Comparison of ENCODE assay signal across 8 mouse cellular contexts in genomic region chr11:55415036-55415704, GRCm38 (mm10). TPM values are rescaled to one million over a fixed set of nuclear protein-coding genes. Genes with fewer than 3 reads are reported as not detected.
A peak's percentile ranks its signal among the peaks of the same experiment; 100 is the strongest.
DNase-seq lines count a peak whose midpoint lies in the region; ATAC-seq and TF ChIP-seq lines count a peak whose summit lies in the region.

No protein-coding gene starts in this region.

- DNase-seq in adrenal gland, adult (ENCODE audit: inconsistent age in 2 of 2, low spot score in 1 of 2) = peak; percentile 74 to 93
- no peak for DNase-seq in adrenal gland, postnatal 4 days (ENCODE audit: low spot score in 2 of 2)
- peak; percentile 53 for DNase-seq in urinary bladder, postnatal 14 days (ENCODE audit: low spot score)
- DNase-seq in urinary bladder, postnatal 4 days (ENCODE audit: low spot score in 2 of 2) = no peak
- peak; percentile 87 for DNase-seq in kidney, postnatal 0 days (ENCODE audit: low spot score)
- no peak for DNase-seq in left cerebral cortex, postnatal 4 days
- DNase-seq in layer of hippocampus, postnatal 36 days = no peak
- no peak for DNase-seq in cerebellum, adult 11-12 months

- ATAC-seq in kidney, postnatal 0 days (replicated peaks; ENCODE audit: low FRiP score, low read depth) = no peak

- H3K36me3 ChIP-seq in kidney, postnatal 0 days (ENCODE audit: insufficient read depth, low read length) = 0 out of 2 replicates have a peak, but pooled peaks cover 6% of the 10 kb centered on the region

- no peaks in the 10 kb centered on the region for H3K9me3 ChIP-seq in kidney, postnatal 0 days (replicated peaks; ENCODE audit: low read length)

- peaks cover 18% of the 10 kb centered on the region; the same call in 1 of the 2 replicates for H3K4me1 ChIP-seq in kidney, postnatal 0 days (replicated peaks; ENCODE audit: insufficient read depth, low read length)

- 8% methylated on average over 9 of the region's 9 CpGs for WGBS in kidney, postnatal 0 days

- H3K9ac ChIP-seq in kidney, postnatal 0 days (ENCODE audit: low read depth, low read length) = no peak overlapping the region

- intact Hi-C loops in left cerebral cortex, postnatal 4 days (cut with DNase I) = no loop called here

- peak overlapping the region; percentile 38 for H3K4me2 ChIP-seq in kidney, postnatal 0 days (ENCODE audit: low read length)

- no peaks in the 10 kb centered on the region for H3K27me3 ChIP-seq in kidney, postnatal 0 days (ENCODE audit: insufficient read depth, low read length)

- peak overlapping the region; percentile 67 for H3K27ac ChIP-seq in kidney, postnatal 0 days

- no peak overlapping the region for H3K4me3 ChIP-seq in kidney, postnatal 0 days (replicated peaks; ENCODE audit: low read depth, low read length)

- no peak for TF ChIP-seq CTCF in kidney, postnatal 0 days (IDR thresholded peaks at IDR 0.05; ENCODE audit: low read depth)

RNA-seq across cellular contexts. Expression of gene Sparc, which starts 7.8 kb away (rescaled TPM):
- total RNA-seq in adrenal gland, postnatal 4 days (2021) = 1,000 to 10,000 TPM; 2,300 to 2,476 TPM
- 1,281 and 1,429 TPM in 2 replicates for polyA plus RNA-seq in kidney, postnatal 0 days (2015; fragmentation: Nextera tagmentation; extraction: Ambion mirVana)
- total RNA-seq in left cerebral cortex, postnatal 4 days (2021) = 100 to 1,000 TPM; 228 to 243 TPM
- total RNA-seq in layer of hippocampus, postnatal 36 days (2021) = 100 to 1,000 TPM; 312 to 317 TPM

RNA-seq across cellular contexts. Expression of gene Atox1, which starts 45.9 kb away (rescaled TPM):
- 100 to 1,000 TPM; 254 to 267 TPM for total RNA-seq in adrenal gland, postnatal 4 days (2021)
- polyA plus RNA-seq in kidney, postnatal 0 days (2015; fragmentation: Nextera tagmentation; extraction: Ambion mirVana) = 495 and 517 TPM in 2 replicates
- total RNA-seq in left cerebral cortex, postnatal 4 days (2021) = 100 to 1,000 TPM; 124 to 130 TPM
- total RNA-seq in layer of hippocampus, postnatal 36 days (2021) = 10 to 100 TPM; 83.8 to 93.7 TPM

RNA-seq across cellular contexts. Expression of gene G3bp1, which starts 54.3 kb away (rescaled TPM):
- total RNA-seq in adrenal gland, postnatal 4 days (2021) = 10 to 100 TPM; 70.0 to 73.9 TPM
- polyA plus RNA-seq in kidney, postnatal 0 days (2015; fragmentation: Nextera tagmentation; extraction: Ambion mirVana) = 109 and 119 TPM in 2 replicates
- total RNA-seq in left cerebral cortex, postnatal 4 days (2021) = 10 to 100 TPM; 53.1 to 56.4 TPM
- total RNA-seq in layer of hippocampus, postnatal 36 days (2021) = 10 to 100 TPM; 34.1 to 36.8 TPM

Comparison
In these comparisons a context has a peak if more than half of its experiments do, and no peak if none do; other contexts are left out.
1. DNase-seq: peak in adrenal gland, adult (2 of 2), urinary bladder, postnatal 14 days (single experiment) and kidney, postnatal 0 days (single experiment); none in adrenal gland, postnatal 4 days (0 of 2), urinary bladder, postnatal 4 days (0 of 2), left cerebral cortex, postnatal 4 days (single experiment), layer of hippocampus, postnatal 36 days (0 of 2) and cerebellum, adult 11-12 months (single experiment).
2. RNA of gene Sparc, which starts 7.8 kb away (total RNA-seq): 2,300 to 2,476 TPM in adrenal gland, postnatal 4 days; 312 to 317 TPM in layer of hippocampus, postnatal 36 days and 228 to 243 TPM in left cerebral cortex, postnatal 4 days; every median in the first group is over 4 times any median in the second.